Mouse (Mus musculus) kidney, postnatal 0 days (tissue): ENCODE measurements around the gene 5730522E02Rik. TPM values are rescaled to one million over a fixed set of nuclear protein-coding genes. Genes with fewer than 3 reads are reported as not detected.

Experiments used
- ATAC-seq: fragments of 200-750 bp; cut with Nextera tagmentation; replicated peaks from 2 replicates; pipeline ENCODE4 v1.8.0; 2017; ENCODE audit warnings: low read depth, moderate number of reproducible peaks, moderate TSS enrichment, moderate library complexity; ENCODE audit not compliant: low FRiP score
- DNase-seq: peaks from one replicate; pipeline ENCODE4 v3.0.0-alpha.2; 2016; ENCODE audit warnings: low spot score
- H3K27ac ChIP-seq: fragments of 300-500 bp; sonication (generic); 2 replicates; pipeline ENCODE4 v1.5.1; 2014; ENCODE audit warnings: mild to moderate bottlenecking
- H3K27me3 ChIP-seq: fragments of 300-500 bp; sonication (generic); 2 replicates; pipeline ENCODE4 v1.6.1; 2014; ENCODE audit warnings: low read length, mixed read lengths; ENCODE audit not compliant: insufficient read depth
- H3K36me3 ChIP-seq: fragments of 300-500 bp; sonication (generic); 2 replicates; pipeline ENCODE4 v1.6.1; 2014; ENCODE audit warnings: low read length, mixed read lengths; ENCODE audit not compliant: insufficient read depth
- H3K4me1 ChIP-seq: fragments of 300-500 bp; sonication (generic); replicated peaks from 2 replicates; pipeline ENCODE4 v1.6.1; 2014; ENCODE audit warnings: antibody characterized with exemption, low read length, mixed read lengths; ENCODE audit not compliant: insufficient read depth
- H3K4me2 ChIP-seq: fragments of 300-500 bp; sonication (generic); 2 replicates; pipeline ENCODE4 v1.6.1; 2014; ENCODE audit warnings: mild to moderate bottlenecking, low read length, moderate library complexity, mixed read lengths
- H3K4me3 ChIP-seq: fragments of 300-500 bp; sonication (generic); replicated peaks from 2 replicates; pipeline ENCODE4 v1.5.1; 2014; ENCODE audit warnings: low read depth, low read length
- H3K9ac ChIP-seq: fragments of 300-500 bp; sonication (generic); 2 replicates; pipeline ENCODE4 v1.6.1; 2014; ENCODE audit warnings: low read depth, low read length
- H3K9me3 ChIP-seq: fragments of 300-500 bp; sonication (generic); replicated peaks from 2 replicates; pipeline ENCODE4 v1.6.1; 2016; ENCODE audit warnings: low read length, inconsistent platforms, mixed read lengths
- CTCF ChIP-seq: IDR thresholded peaks from 2 replicates; pipeline ENCODE4 v1.5.1; 2016; ENCODE audit warnings: antibody characterized with exemption, low read depth, mild to moderate bottlenecking, moderate library complexity
- WGBS: fragments of 180-500 bp; shearing (Covaris S2); extraction: QIAGEN DNeasy Blood & Tissue Kit; methylation state at CpG from one replicate; pipeline ENCODE4 v1.1.7; 2014; 5-methylcytosine and 5-hydroxymethylcytosine counted together
- polyA plus RNA-seq: library from polyadenylated mRNA; unstranded; fragments of >200 nt; fragmentation: Nextera tagmentation; extraction: Ambion mirVana; gene quantifications from 2 replicates; pipeline ENCODE4 v1.2.1, GENCODE M21; 2015

Gene 5730522E02Rik
- polyA plus RNA-seq, 1 experiment from 2014 or later = 1.7 TPM

DNA sequence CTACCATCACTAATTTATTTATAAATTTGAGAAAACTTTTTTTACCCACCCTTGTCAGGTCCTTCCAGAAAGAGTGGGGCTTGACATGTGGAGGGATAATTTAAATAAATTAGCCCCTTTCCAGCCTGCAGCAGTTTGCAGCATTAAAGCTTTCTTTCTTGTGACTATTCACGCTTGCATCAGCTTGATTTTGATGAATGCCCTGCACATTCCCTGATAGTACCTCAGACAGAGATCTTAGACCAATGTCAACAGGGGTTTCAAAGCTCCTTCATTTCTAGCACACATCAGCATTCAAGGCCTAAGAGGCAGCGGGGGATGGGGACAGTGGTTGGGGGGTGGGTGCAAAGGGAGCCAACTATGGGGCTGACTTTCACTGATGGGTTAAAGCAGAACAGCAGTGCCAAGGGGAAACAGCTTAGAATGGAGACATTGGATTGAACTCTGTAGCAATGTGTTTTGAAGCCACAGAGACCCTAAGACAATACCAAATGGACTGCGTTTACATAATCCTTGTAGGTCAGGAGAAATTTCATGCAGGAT, 545.9 kb downstream of the 5730522E02Rik start:
- Histone ChIP-seq H3K36me3 (no peaks in the 10 kb centered on the region), H3K4me3 (no peak overlapping the region), H3K9me3 (no peaks in the 10 kb centered on the region), H3K4me2 (no peak overlapping the region), H3K27ac (no peak overlapping the region), H3K9ac (no peak overlapping the region), H3K4me1 (no peaks in the 10 kb centered on the region), H3K27me3 (no peaks in the 10 kb centered on the region)
- DNase-seq (no peak), ATAC-seq (no peak)
- no peak for TF ChIP-seq CTCF
- WGBS = 79% methylated on average over 3 of the region's 3 CpGs

DNA sequence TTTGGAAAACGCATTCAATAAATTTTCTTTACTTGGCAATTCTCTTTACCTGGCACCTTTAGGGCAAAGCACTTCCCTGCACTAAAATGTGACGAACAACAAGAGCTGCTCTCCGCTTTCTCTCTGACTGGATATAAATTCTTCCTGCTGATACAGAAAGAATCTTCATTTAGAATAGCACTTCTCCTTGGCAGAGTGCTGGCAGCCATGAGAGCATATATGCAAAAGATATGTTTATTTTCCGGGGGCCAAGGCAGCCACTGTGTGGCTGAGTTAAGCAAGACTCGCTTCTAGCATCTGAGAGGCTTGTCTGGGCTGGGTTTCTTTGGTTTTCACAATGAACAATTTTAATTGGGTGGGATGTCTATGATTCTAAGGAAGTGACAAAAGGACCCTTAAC, 564.3 kb downstream of the 5730522E02Rik start:
- ATAC-seq (no peak), DNase-seq (no peak)
- Histone ChIP-seq H3K4me2 (no peak overlapping the region), H3K27ac (no peak overlapping the region), H3K27me3 (no peaks in the 10 kb centered on the region), H3K9ac (no peak overlapping the region), H3K36me3 (no peaks in the 10 kb centered on the region), H3K4me1 (no peaks in the 10 kb centered on the region), H3K9me3 (no peaks in the 10 kb centered on the region), H3K4me3 (no peak overlapping the region)
- WGBS = 76% methylated on average over 5 of the region's 5 CpGs
- no peak for TF ChIP-seq CTCF

DNA sequence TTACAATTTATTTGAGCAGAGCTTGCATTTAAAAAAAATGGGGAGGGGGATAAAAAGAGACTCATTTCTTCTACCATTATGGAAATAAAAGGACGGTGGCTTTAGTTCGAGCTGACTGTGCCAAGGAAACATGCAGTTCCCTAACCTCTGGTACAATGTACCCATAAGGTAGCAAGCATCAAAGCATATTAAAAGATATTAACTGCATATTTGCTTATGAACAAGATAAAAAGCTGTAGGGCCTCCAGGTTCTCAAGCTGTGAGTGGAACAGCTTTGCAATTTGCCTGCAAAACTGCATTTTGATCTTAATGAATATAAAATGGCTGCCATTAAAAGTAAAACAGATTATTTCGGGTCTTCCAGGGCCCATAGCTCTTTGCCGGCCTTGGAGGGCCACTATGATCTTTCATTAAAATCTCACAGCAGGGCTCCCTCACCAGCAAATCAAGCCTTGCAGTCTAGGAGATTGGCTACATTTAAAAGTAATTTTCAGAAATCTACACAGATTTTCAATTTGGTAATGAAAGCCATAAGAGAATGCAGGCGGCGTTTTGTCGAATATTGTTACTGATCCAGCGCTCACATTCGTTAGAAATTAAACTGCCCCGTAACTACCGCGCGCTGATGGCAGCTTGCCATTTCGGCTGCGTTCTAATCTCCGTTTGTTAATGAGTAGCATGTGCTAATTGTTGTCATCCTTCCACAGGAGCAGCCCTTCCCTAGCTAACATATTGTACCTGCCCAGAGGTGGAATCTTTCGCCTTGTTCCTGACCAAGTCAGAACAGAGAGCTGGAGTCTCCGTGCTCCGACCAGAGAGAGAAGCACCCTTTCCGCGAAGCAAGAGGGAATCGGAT, 565.6 kb downstream of the 5730522E02Rik start:
- Histone ChIP-seq H3K9ac (no peak overlapping the region), H3K4me3 (no peak overlapping the region), H3K27me3 (no peaks in the 10 kb centered on the region), H3K36me3 (no peaks in the 10 kb centered on the region), H3K27ac (no peak overlapping the region), H3K4me1 (no peaks in the 10 kb centered on the region), H3K4me2 (peak overlapping the region; percentile 10; the same call in 1 of the 2 replicates), H3K9me3 (no peaks in the 10 kb centered on the region)
- WGBS = 67% methylated on average over 22 of the region's 22 CpGs
- DNase-seq (no peak), ATAC-seq (no peak)
- no peak for TF ChIP-seq CTCF

DNA sequence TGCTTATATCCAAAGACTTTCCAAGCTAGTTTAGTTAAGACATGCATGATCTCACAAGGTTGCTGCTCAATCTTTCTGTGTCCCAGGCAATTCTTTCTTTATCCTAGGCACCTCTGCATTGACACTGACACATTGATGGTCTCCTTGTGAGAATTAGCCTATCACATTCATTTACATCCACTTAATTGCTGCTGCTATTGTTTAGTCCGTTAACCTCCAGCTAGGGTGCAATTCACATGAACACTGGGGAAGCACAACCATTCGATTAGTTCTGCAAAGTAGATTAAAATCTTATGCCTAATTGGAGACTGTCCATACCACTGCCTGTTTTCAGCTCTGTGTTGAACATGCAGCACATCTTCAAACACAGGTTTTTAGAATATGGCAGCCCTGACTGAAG, 603.7 kb downstream of the 5730522E02Rik start:
- Histone ChIP-seq H3K9me3 (no peaks in the 10 kb centered on the region), H3K4me1 (no peaks in the 10 kb centered on the region), H3K4me3 (no peak overlapping the region), H3K9ac (no peak overlapping the region), H3K27me3 (no peaks in the 10 kb centered on the region), H3K36me3 (no peaks in the 10 kb centered on the region), H3K27ac (no peak overlapping the region), H3K4me2 (no peak overlapping the region)
- ATAC-seq (no peak), DNase-seq (no peak)
- 40% methylated on average over 2 of the region's 2 CpGs for WGBS
- no peak for TF ChIP-seq CTCF

DNA sequence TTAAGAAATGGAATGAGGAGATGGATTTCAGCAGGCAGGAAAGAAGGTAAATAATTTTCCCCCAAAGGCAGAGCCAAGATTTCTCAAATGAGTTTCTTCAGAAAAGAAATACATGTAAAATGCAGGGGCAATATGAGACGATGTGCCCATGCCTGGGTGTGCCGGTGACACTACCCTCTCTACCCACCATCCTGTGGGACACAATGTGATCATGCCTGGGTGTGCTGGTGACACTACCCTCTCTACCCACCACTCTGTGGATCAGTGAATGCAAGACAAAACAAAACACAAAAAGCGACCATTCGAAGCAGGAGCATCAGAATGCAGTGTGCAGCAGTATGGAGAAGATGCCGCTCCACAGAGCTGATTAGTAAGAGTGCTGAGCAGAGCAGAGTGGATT, 610.5 kb downstream of the 5730522E02Rik start:
- no peaks in the 10 kb centered on the region for H3K9me3 ChIP-seq
- DNase-seq (no peak), ATAC-seq (no peak)
- H3K27me3 ChIP-seq = no peaks in the 10 kb centered on the region
- no peak overlapping the region for H3K27ac ChIP-seq
- no peak overlapping the region for H3K4me3 ChIP-seq
- no peak overlapping the region for H3K4me2 ChIP-seq
- H3K4me1 ChIP-seq = no peaks in the 10 kb centered on the region
- no peaks in the 10 kb centered on the region for H3K36me3 ChIP-seq
- 88% methylated on average over 5 of the region's 5 CpGs for WGBS
- H3K9ac ChIP-seq = no peak overlapping the region
- TF ChIP-seq CTCF = no peak

DNA sequence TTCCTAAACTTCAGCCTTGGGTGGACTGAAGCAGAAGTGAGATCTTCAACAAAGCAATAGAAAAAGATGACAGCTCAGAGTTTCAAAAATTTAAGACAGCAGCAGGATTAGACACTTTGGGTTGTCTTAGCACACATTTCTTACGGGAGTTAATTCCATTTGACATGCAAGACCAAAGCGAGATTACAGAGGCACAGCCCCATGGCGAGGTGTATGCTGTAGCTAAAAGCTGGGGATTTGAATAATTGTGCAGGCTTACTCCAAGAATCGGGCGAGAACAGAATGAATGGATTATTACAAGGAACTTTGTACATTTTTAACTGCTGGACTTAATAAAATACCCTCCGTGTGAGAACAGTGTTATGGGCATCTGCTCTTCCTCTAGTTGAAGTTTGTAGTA, 615.3 kb downstream of the 5730522E02Rik start:
- Histone ChIP-seq H3K4me2 (no peak overlapping the region), H3K27me3 (no peaks in the 10 kb centered on the region), H3K9me3 (no peaks in the 10 kb centered on the region), H3K27ac (no peak overlapping the region), H3K4me1 (no peaks in the 10 kb centered on the region), H3K36me3 (no peaks in the 10 kb centered on the region), H3K4me3 (no peak overlapping the region), H3K9ac (no peak overlapping the region)
- no peak for TF ChIP-seq CTCF
- ATAC-seq = no peak
- no peak for DNase-seq
- WGBS = 65% methylated on average over 6 of the region's 6 CpGs
